Mouse (Mus musculus): ENCODE measurements around the gene Rgl3. TPM values are rescaled to one million over a fixed set of nuclear protein-coding genes. Genes with fewer than 3 reads are reported as not detected.

Gene Rgl3
- total and polyA plus RNA-seq, 2 experiments, result 5.0 to 41.8 TPM

DNA sequence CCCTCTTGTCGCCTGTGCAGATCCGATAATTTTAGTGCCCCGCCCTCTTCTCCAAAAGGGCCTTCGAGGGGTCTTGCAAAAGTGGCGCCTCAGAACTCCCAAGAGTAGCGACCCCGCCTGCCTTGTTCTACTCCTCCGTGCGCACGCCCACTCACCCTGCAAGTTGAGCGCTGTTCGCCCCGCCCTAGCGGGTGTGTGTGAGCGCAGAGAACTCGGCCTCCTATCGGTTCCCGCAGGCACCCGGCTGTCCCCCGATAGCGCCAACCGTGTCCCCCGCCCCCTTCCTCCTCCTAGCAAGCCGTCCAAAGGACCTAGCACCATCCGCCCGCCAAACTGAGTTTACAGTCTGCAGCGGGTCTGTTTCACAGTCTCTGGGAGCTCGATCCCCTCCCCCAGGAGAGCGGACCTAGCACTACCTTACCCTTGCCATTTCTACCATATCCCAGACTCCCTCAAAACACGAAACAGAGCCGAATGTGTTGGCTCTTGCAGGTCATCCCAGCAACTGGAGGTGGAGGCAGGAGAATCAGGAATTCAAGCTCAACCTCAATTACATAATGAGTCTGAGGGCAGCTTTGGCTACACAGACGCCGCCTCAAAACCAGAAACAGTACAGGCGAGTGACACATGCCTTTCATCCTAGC is 26.7 kb downstream of the Rgl3 start:
- H3K9ac ChIP-seq (ENCODE audit: low read depth, low read length), result peak overlapping the region; percentile 46
- TF ChIP-seq POLR2A (IDR thresholded peaks at IDR 0.05; ENCODE audit: extremely low read depth, insufficient read depth, low read length), result no peak
- peak; percentile 15; the same call in 1 of the 2 replicates for TF ChIP-seq CTCF (IDR thresholded peaks at IDR 0.05; ENCODE audit: low read depth, low read length)
- WGBS, result 4% methylated on average over 34 of the region's 34 CpGs
- H3K79me2 ChIP-seq (ENCODE audit: control insufficient read depth, insufficient read depth, low read length), result no peaks in the 10 kb centered on the region
- H3K36me3 ChIP-seq (ENCODE audit: control insufficient read depth, insufficient read depth, low read length), result no peaks in the 10 kb centered on the region
- H3K4me3 ChIP-seq (ENCODE audit: insufficient read depth, low read depth, low read length), result peak overlapping the region; percentile 56
- peaks cover 6% of the 10 kb centered on the region for H3K27me3 ChIP-seq (ENCODE audit: control insufficient read depth, insufficient read depth, low read length)
- H3K27ac ChIP-seq (replicated peaks; ENCODE audit: insufficient read depth, low read depth, low read length), result no peak overlapping the region; the same call in 1 of the 2 replicates
- no peak for DNase-seq (ENCODE audit: extremely low read depth, low read depth, low spot score)
- no peaks in the 10 kb centered on the region for H3K4me1 ChIP-seq (ENCODE audit: control insufficient read depth, insufficient read depth, low read length)

DNA sequence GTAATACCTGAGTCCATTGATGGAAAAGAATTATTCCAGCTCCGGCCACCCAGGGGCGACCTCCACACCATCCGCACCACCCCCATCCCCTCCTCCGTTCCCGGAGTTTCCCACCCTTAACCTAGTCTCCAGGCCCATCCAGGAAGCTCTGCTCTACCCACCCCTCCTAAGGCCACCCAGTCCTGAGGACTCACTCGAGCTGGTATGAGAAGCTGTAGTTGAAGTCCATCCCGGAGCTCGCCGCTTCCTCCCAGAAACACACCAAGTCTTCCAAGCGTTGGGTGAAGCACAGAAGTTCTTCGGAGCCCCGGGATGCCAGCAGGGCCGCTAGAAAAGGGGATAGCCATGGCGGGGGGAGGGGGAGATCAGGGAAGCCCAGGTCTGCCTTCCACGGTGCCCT is 27.2 kb downstream of the Rgl3 start:
- Histone ChIP-seq H3K4me3 (ENCODE audit: insufficient read depth, low read depth, low read length) (peak overlapping the region; percentile 56), H3K27me3 (ENCODE audit: control insufficient read depth, insufficient read depth, low read length) (peaks cover 6% of the 10 kb centered on the region), H3K27ac (replicated peaks; ENCODE audit: insufficient read depth, low read depth, low read length) (no peak overlapping the region), H3K9ac (ENCODE audit: low read depth, low read length) (peak overlapping the region; percentile 19; the same call in 1 of the 2 replicates), H3K4me1 (ENCODE audit: control insufficient read depth, insufficient read depth, low read length) (no peaks in the 10 kb centered on the region), H3K79me2 (ENCODE audit: control insufficient read depth, insufficient read depth, low read length) (no peaks in the 10 kb centered on the region), H3K36me3 (ENCODE audit: control insufficient read depth, insufficient read depth, low read length) (no peaks in the 10 kb centered on the region)
- DNase-seq (ENCODE audit: extremely low read depth, low read depth, low spot score), result no peak
- no peak for TF ChIP-seq POLR2A (IDR thresholded peaks at IDR 0.05; ENCODE audit: extremely low read depth, insufficient read depth, low read length)
- no peak for TF ChIP-seq CTCF (IDR thresholded peaks at IDR 0.05; ENCODE audit: low read depth, low read length)
- 3% methylated on average over 15 of the region's 15 CpGs for WGBS

DNA sequence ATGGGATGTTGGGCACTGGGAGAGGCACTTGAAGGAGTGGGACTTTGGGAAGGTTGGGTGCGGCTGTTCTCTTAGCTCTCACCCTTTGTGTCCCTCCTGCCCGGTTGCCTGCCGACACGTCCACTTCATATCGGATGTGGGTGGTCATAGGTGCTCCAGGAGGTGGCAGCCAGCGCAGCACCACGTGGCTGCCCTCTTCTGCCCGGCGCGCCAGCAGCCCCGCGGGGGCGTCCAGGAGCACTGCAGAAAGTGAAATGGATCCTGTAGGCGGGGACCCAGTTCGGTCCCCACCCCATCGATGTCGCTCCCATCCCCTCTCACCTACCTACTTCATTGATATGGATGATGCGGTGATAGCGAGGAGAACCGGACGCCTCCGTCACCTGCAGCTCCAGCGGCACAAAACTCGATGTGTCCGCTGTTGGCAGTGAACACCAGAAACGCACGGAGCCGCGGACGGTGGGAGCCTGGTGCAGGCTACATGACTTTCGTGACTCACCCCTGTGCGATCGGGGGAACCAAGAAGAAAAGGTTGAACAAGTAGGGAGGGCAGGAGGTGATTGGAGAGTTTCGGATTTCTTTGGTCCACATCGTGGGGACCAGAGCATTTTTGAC is 27.8 kb downstream of the Rgl3 start:
- H3K4me1 ChIP-seq (ENCODE audit: control insufficient read depth, insufficient read depth, low read length), result no peaks in the 10 kb centered on the region

DNA sequence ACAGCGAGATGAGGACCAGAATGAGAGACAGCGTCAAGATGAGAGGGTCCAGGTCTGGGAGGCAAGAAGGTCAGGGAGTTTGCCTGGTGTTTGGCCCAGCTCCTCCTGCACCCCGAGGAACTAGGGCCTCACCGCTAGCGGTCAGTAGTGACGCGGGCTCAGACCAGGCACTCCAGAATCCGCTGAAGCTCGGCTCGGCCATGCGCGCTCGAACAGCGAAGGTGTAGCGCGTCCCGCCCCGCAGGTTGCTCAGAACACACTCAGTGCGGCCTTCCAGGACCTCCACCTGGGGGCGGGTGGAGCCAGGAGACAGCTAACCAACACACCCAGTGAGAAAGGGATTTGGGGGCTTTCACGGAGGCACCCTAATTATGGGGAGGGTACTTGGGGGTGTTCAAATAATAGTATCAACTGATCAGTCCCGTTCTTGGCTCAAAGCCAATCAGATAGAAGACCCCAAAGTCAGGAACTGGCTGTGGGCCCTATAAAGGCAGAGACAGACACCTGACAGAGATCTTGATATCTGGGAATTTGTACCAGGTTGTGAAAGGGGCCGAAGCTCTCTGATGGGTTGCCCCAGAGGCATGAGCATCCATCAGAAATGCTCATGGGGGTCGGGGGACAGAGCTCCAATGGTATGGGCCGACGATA is 28.6 kb downstream of the Rgl3 start:
- no peak overlapping the region for H3K4me3 ChIP-seq (ENCODE audit: insufficient read depth, low read depth, low read length)
- H3K9ac ChIP-seq (ENCODE audit: low read depth, low read length), result no peak overlapping the region
- H3K36me3 ChIP-seq (ENCODE audit: control insufficient read depth, insufficient read depth, low read length), result no peaks in the 10 kb centered on the region
- DNase-seq (ENCODE audit: extremely low read depth, low read depth, low spot score), result no peak
- H3K79me2 ChIP-seq (ENCODE audit: control insufficient read depth, insufficient read depth, low read length), result no peaks in the 10 kb centered on the region
- peaks cover 6% of the 10 kb centered on the region for H3K27me3 ChIP-seq (ENCODE audit: control insufficient read depth, insufficient read depth, low read length)
- WGBS, result 28% methylated on average over 26 of the region's 26 CpGs
- TF ChIP-seq POLR2A (IDR thresholded peaks at IDR 0.05; ENCODE audit: extremely low read depth, insufficient read depth, low read length), result no peak
- no peak for TF ChIP-seq CTCF (IDR thresholded peaks at IDR 0.05; ENCODE audit: low read depth, low read length)
- H3K27ac ChIP-seq (replicated peaks; ENCODE audit: insufficient read depth, low read depth, low read length), result no peak overlapping the region; the same call in 1 of the 2 replicates
- no peaks in the 10 kb centered on the region for H3K4me1 ChIP-seq (ENCODE audit: control insufficient read depth, insufficient read depth, low read length)

More for the DNA sequence above, 27.8 kb downstream of the Rgl3 start:
- H3K27ac ChIP-seq (replicated peaks; ENCODE audit: insufficient read depth, low read depth, low read length), result no peak overlapping the region
- DNase-seq (ENCODE audit: extremely low read depth, low read depth, low spot score), result no peak
- H3K9ac ChIP-seq (ENCODE audit: low read depth, low read length), result no peak overlapping the region
- WGBS, result 19% methylated on average over 35 of the region's 35 CpGs
- H3K79me2 ChIP-seq (ENCODE audit: control insufficient read depth, insufficient read depth, low read length), result no peaks in the 10 kb centered on the region
- peak overlapping the region; percentile 56; the same call in 1 of the 2 replicates for H3K4me3 ChIP-seq (ENCODE audit: insufficient read depth, low read depth, low read length)
- H3K36me3 ChIP-seq (ENCODE audit: control insufficient read depth, insufficient read depth, low read length), result no peaks in the 10 kb centered on the region
- H3K27me3 ChIP-seq (ENCODE audit: control insufficient read depth, insufficient read depth, low read length), result peaks cover 6% of the 10 kb centered on the region
- TF ChIP-seq POLR2A (IDR thresholded peaks at IDR 0.05; ENCODE audit: extremely low read depth, insufficient read depth, low read length) (no peak), CTCF (IDR thresholded peaks at IDR 0.05; ENCODE audit: low read depth, low read length) (no peak)

DNA sequence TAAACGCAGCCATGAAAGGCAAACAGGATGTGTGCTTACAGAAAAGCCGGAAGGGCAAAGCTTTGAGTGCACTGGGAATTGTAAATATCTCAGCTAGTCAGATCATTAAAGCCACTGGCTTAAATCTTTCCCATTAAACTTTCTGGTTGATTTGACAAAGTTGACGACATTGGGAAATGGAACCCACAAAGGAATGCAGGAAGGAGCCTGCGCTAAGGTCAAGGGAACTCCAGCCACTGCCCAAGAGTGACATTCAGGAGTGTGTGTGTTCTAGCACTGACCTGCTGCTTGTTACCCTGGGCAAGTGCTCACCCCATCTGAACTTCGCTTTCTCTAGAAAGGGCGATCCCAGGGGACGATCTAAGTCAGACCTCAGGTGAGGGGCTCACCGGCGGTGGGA is 29.1 kb downstream of the Rgl3 start:
- Histone ChIP-seq H3K79me2 (ENCODE audit: control insufficient read depth, insufficient read depth, low read length) (no peaks in the 10 kb centered on the region), H3K27me3 (ENCODE audit: control insufficient read depth, insufficient read depth, low read length) (peaks cover 6% of the 10 kb centered on the region), H3K4me3 (ENCODE audit: insufficient read depth, low read depth, low read length) (no peak overlapping the region), H3K9ac (ENCODE audit: low read depth, low read length) (no peak overlapping the region), H3K36me3 (ENCODE audit: control insufficient read depth, insufficient read depth, low read length) (no peaks in the 10 kb centered on the region), H3K27ac (replicated peaks; ENCODE audit: insufficient read depth, low read depth, low read length) (no peak overlapping the region; the same call in 1 of the 2 replicates), H3K4me1 (ENCODE audit: control insufficient read depth, insufficient read depth, low read length) (no peaks in the 10 kb centered on the region)
- DNase-seq (ENCODE audit: extremely low read depth, low read depth, low spot score), result peak; percentile 26
- 63% methylated on average over 9 of the region's 9 CpGs for whole genome bisulfite sequencing
- TF ChIP-seq CTCF (IDR thresholded peaks at IDR 0.05; ENCODE audit: low read depth, low read length) (no peak), POLR2A (IDR thresholded peaks at IDR 0.05; ENCODE audit: extremely low read depth, insufficient read depth, low read length) (no peak)
